Mouse (Mus musculus): ENCODE results near the gene Cbll1. TPM values are rescaled to one million over a fixed set of nuclear protein-coding genes. Genes with fewer than 3 reads are reported as not detected.
"Not testable (repeated sequence)": the region's sequence is repeated elsewhere in the genome, so short reads cannot be mapped to it uniquely, and the experiment has no call there.

Cbll1 gene
- polyA plus RNA-seq, 1 experiment from 2014 or later, result 12.6 TPM

- Histone ChIP-seq H3K27ac (no peak overlapping the region), H3K27me3 (ENCODE audit: insufficient read depth, poor library complexity, severe bottlenecking) (no peaks in the 10 kb centered on the region), H3K4me3 (no peak overlapping the region), H3K36me3 (no peaks in the 10 kb centered on the region), H3K4me1 (0 out of 2 replicates have a peak, but pooled peaks cover 3% of the 10 kb centered on the region), H3K9me3 (no peaks in the 10 kb centered on the region)
- DNase-seq (ENCODE audit: low spot score), result no peak
- WGBS, result 45% methylated on average over 6 of the region's 6 CpGs
These were observed 14.5 kb upstream of the Cbll1 start for GRCm38 (mm10) chr12:31513724-31514503.

GRCm38 (mm10) chr12:31512634-31513411 lies 13.4 kb upstream of the Cbll1 start:
- no peak overlapping the region for H3K27ac ChIP-seq
- 0 out of 2 replicates have a peak, but pooled peaks cover 4% of the 10 kb centered on the region for H3K4me1 ChIP-seq
- 84% methylated on average over 14 of the region's 14 CpGs for WGBS
- H3K4me3 ChIP-seq, result no peak overlapping the region
- no peaks in the 10 kb centered on the region for H3K9me3 ChIP-seq
- no peaks in the 10 kb centered on the region for H3K36me3 ChIP-seq
- DNase-seq (ENCODE audit: low spot score), result no peak
- H3K27me3 ChIP-seq (ENCODE audit: insufficient read depth, poor library complexity, severe bottlenecking), result no peaks in the 10 kb centered on the region

GRCm38 (mm10) chr12:31511218-31511617 lies 11.8 kb upstream of the Cbll1 start:
- no peak overlapping the region for H3K4me3 ChIP-seq
- DNase-seq (ENCODE audit: low spot score), result no peak
- no peaks in the 10 kb centered on the region for H3K27me3 ChIP-seq (ENCODE audit: insufficient read depth, poor library complexity, severe bottlenecking)
- H3K27ac ChIP-seq, result no peak overlapping the region
- H3K9me3 ChIP-seq, result no peaks in the 10 kb centered on the region
- no peaks in the 10 kb centered on the region for H3K36me3 ChIP-seq
- WGBS, result 45% methylated on average over 5 of the region's 5 CpGs
- H3K4me1 ChIP-seq, result 0 out of 2 replicates have a peak, but pooled peaks cover 4% of the 10 kb centered on the region

GRCm38 (mm10) chr12:31508496-31508895 lies 9.1 kb upstream of the Cbll1 start:
- H3K4me1 ChIP-seq, result 0 out of 2 replicates have a peak, but pooled peaks cover 4% of the 10 kb centered on the region
- no peak overlapping the region for H3K4me3 ChIP-seq
- no peaks in the 10 kb centered on the region for H3K9me3 ChIP-seq
- WGBS, result 75% methylated on average over 6 of the region's 6 CpGs
- H3K27me3 ChIP-seq (ENCODE audit: insufficient read depth, poor library complexity, severe bottlenecking), result no peaks in the 10 kb centered on the region
- H3K27ac ChIP-seq, result no peak overlapping the region
- no peak for DNase-seq (ENCODE audit: low spot score)
- no peaks in the 10 kb centered on the region for H3K36me3 ChIP-seq

GRCm38 (mm10) chr12:31507718-31508364 lies 8.4 kb upstream of the Cbll1 start:
- H3K4me1 ChIP-seq, result 0 out of 2 replicates have a peak, but pooled peaks cover 4% of the 10 kb centered on the region
- H3K36me3 ChIP-seq, result no peaks in the 10 kb centered on the region
- H3K4me3 ChIP-seq, result no peak overlapping the region
- H3K27ac ChIP-seq, result no peak overlapping the region
- H3K9me3 ChIP-seq, result no peaks in the 10 kb centered on the region
- no peak for DNase-seq (ENCODE audit: low spot score)
- no peaks in the 10 kb centered on the region for H3K27me3 ChIP-seq (ENCODE audit: insufficient read depth, poor library complexity, severe bottlenecking)
- 42% methylated on average over 6 of the region's 6 CpGs for WGBS

GRCm38 (mm10) chr12:31503211-31503610 lies 3.8 kb upstream of the Cbll1 start:
- Histone ChIP-seq H3K4me3 (no peak overlapping the region), H3K27ac (no peak overlapping the region), H3K9me3 (no peaks in the 10 kb centered on the region), H3K27me3 (ENCODE audit: insufficient read depth, poor library complexity, severe bottlenecking) (no peaks in the 10 kb centered on the region), H3K4me1 (peaks cover 10% of the 10 kb centered on the region), H3K36me3 (no peaks in the 10 kb centered on the region)
- no peak for DNase-seq (ENCODE audit: low spot score)

GRCm38 (mm10) chr12:31501266-31501665 lies 1.9 kb upstream of the Cbll1 start:
- Histone ChIP-seq H3K4me1 (peaks cover 16% of the 10 kb centered on the region), H3K4me3 (no peak overlapping the region), H3K27me3 (ENCODE audit: insufficient read depth, poor library complexity, severe bottlenecking) (no peaks in the 10 kb centered on the region), H3K9me3 (no peaks in the 10 kb centered on the region), H3K36me3 (no peaks in the 10 kb centered on the region), H3K27ac (no peak overlapping the region)
- DNase-seq (ENCODE audit: low spot score), result no peak
- WGBS, result 51% methylated on average over 4 of the region's 4 CpGs

- 5% methylated on average over 12 of the region's 12 CpGs for WGBS
- peak overlapping the region; percentile 90 for H3K4me3 ChIP-seq
- no peaks in the 10 kb centered on the region for H3K9me3 ChIP-seq
- DNase-seq (ENCODE audit: low spot score), result no peak
- no peaks in the 10 kb centered on the region for H3K36me3 ChIP-seq
- H3K4me1 ChIP-seq, result peaks cover 16% of the 10 kb centered on the region
- H3K27me3 ChIP-seq (ENCODE audit: insufficient read depth, poor library complexity, severe bottlenecking), result no peaks in the 10 kb centered on the region
- peak overlapping the region; percentile 96 for H3K27ac ChIP-seq
These were observed 780 bp upstream of the Cbll1 start for GRCm38 (mm10) chr12:31500196-31500595.

GRCm38 (mm10) chr12:31498936-31499313 lies 491 bp downstream of the Cbll1 start:
- H3K9me3 ChIP-seq, result no peaks in the 10 kb centered on the region
- H3K36me3 ChIP-seq, result peaks cover 7% of the 10 kb centered on the region
- H3K4me1 ChIP-seq, result peaks cover 16% of the 10 kb centered on the region
- H3K27me3 ChIP-seq (ENCODE audit: insufficient read depth, poor library complexity, severe bottlenecking), result no peaks in the 10 kb centered on the region
- H3K27ac ChIP-seq, result peak overlapping the region; percentile 96
- H3K4me3 ChIP-seq, result peak overlapping the region; percentile 90
- no peak for DNase-seq (ENCODE audit: low spot score)
- under 1% methylated on average over 25 of the region's 25 CpGs for WGBS

- peaks cover 54% of the 10 kb centered on the region for H3K36me3 ChIP-seq
- no peak overlapping the region for H3K4me3 ChIP-seq
- H3K27me3 ChIP-seq (ENCODE audit: insufficient read depth, poor library complexity, severe bottlenecking), result no peaks in the 10 kb centered on the region
- 92% methylated on average over 6 of the region's 6 CpGs for WGBS
- DNase-seq (ENCODE audit: low spot score), result no peak
- no peaks in the 10 kb centered on the region for H3K9me3 ChIP-seq
- no peak overlapping the region for H3K27ac ChIP-seq
- no peaks in the 10 kb centered on the region for H3K4me1 ChIP-seq
These were observed 13.0 kb downstream of the Cbll1 start for GRCm38 (mm10) chr12:31486431-31486830.

GRCm38 (mm10) chr12:31478182-31478581 lies 21.2 kb downstream of the Cbll1 start:
- H3K27me3 ChIP-seq (ENCODE audit: insufficient read depth, poor library complexity, severe bottlenecking); H3K36me3 ChIP-seq; H3K4me3 ChIP-seq; H3K9me3 ChIP-seq; H3K27ac ChIP-seq; DNase-seq (ENCODE audit: low spot score); H3K4me1 ChIP-seq: not testable (repeated sequence)
- 87% methylated on average over 4 of the region's 6 CpGs for WGBS

- Histone ChIP-seq H3K36me3 (no peaks in the 10 kb centered on the region), H3K4me3 (no peak overlapping the region), H3K9me3 (no peaks in the 10 kb centered on the region), H3K4me1 (0 out of 2 replicates have a peak, but pooled peaks cover 3% of the 10 kb centered on the region), H3K27ac (no peak overlapping the region), H3K27me3 (ENCODE audit: insufficient read depth, poor library complexity, severe bottlenecking) (no peaks in the 10 kb centered on the region)
- no peak for DNase-seq (ENCODE audit: low spot score)
- WGBS, result 82% methylated on average over 4 of the region's 4 CpGs
These were observed 36.8 kb downstream of the Cbll1 start for GRCm38 (mm10) chr12:31462615-31463014.

GRCm38 (mm10) chr12:31461371-31461770 lies 38.0 kb downstream of the Cbll1 start:
- 87% methylated on average over 9 of the region's 9 CpGs for WGBS
- H3K4me3 ChIP-seq, result no peak overlapping the region
- H3K4me1 ChIP-seq, result 0 out of 2 replicates have a peak, but pooled peaks cover 3% of the 10 kb centered on the region
- H3K9me3 ChIP-seq, result no peaks in the 10 kb centered on the region
- H3K27ac ChIP-seq, result no peak overlapping the region
- DNase-seq (ENCODE audit: low spot score), result no peak
- H3K36me3 ChIP-seq, result no peaks in the 10 kb centered on the region
- no peaks in the 10 kb centered on the region for H3K27me3 ChIP-seq (ENCODE audit: insufficient read depth, poor library complexity, severe bottlenecking)
